Mouse (Mus musculus) heart, adult 2 months (tissue): ENCODE measurements around the gene Ctbp2. TPM values are rescaled to one million over a fixed set of nuclear protein-coding genes. Genes with fewer than 3 reads are reported as not detected.

Experiments
- DNase-seq, 2 experiments: peaks; one replicate each; pipeline ENCODE4 v3.0.0; 2021
- H3K27ac ChIP-seq: fragments of 200-600 bp; 2 replicates; pipeline ENCODE4 v1.8.1; 2022
- H3K27me3 ChIP-seq: fragments of 200-500 bp; 2 replicates; pipeline ENCODE4 v1.6.1; 2012; ENCODE audit warnings: mild to moderate bottlenecking, low read length, inconsistent platforms, mixed read lengths; ENCODE audit not compliant: control insufficient read depth, insufficient read depth
- H3K36me3 ChIP-seq: fragments of 200-500 bp; 2 replicates; pipeline ENCODE4 v1.6.1; 2012; ENCODE audit warnings: low read length, inconsistent platforms; ENCODE audit not compliant: control insufficient read depth, insufficient read depth
- H3K4me1 ChIP-seq: fragments of 200-500 bp; 2 replicates; pipeline ENCODE4 v1.6.1; 2011; ENCODE audit warnings: low read length; ENCODE audit not compliant: control insufficient read depth, insufficient read depth
- H3K4me3 ChIP-seq: fragments of 200-600 bp; 2 replicates; pipeline ENCODE4 v1.8.1; 2022
- H3K79me2 ChIP-seq: fragments of 200-500 bp; replicated peaks from 2 replicates; pipeline ENCODE4 v1.6.1; 2012; ENCODE audit warnings: mild to moderate bottlenecking, inconsistent platforms, low read length, moderate library complexity, mixed read lengths; ENCODE audit not compliant: control insufficient read depth, insufficient read depth
- H3K9ac ChIP-seq: fragments of 200-500 bp; 2 replicates; pipeline ENCODE4 v1.6.1; 2012; ENCODE audit warnings: low read depth, mild to moderate bottlenecking, control low read depth, inconsistent platforms, low read length, mixed read lengths
- CTCF ChIP-seq: fragments of 200-600 bp; IDR thresholded peaks from 2 replicates; pipeline ENCODE4 v1.8.1; 2022; ENCODE audit warnings: antibody characterized with exemption, mild to moderate bottlenecking, moderate library complexity
- EP300 ChIP-seq: fragments of 200-500 bp; IDR thresholded peaks from 2 replicates; pipeline ENCODE4 v1.6.1; 2011; ENCODE audit warnings: low read depth, low read length, control low read depth; ENCODE audit not compliant: insufficient read depth
- POLR2A ChIP-seq: fragments of 200-500 bp; IDR thresholded peaks from 2 replicates; pipeline ENCODE4 v1.6.1; 2011; ENCODE audit warnings: mild to moderate bottlenecking, low read depth, low read length, control low read depth; ENCODE audit not compliant: insufficient read depth
- WGBS: fragments of 180-500 bp; shearing (Covaris S2); methylation state at CpG from one replicate; pipeline ENCODE4 v1.1.7; 2018; 5-methylcytosine and 5-hydroxymethylcytosine counted together
- intact Hi-C: fragments of 180-260 bp; cut with DNase I; formaldehyde crosslinking; loops from one replicate; pipeline ENCODE4 v1.15.1; 2025
- polyA plus RNA-seq: library from polyadenylated mRNA; depleted of rRNA; stranded (reverse); fragments of >200 nt; gene quantifications from 2 replicates; pipeline ENCODE4 v1.2.3, GENCODE M21; 2012
- total RNA-seq, 2 experiments: library from RNA; stranded (reverse); gene quantifications; 2 replicates each; pipeline ENCODE4 v1.2.3; 2021

Gene Ctbp2
- total and polyA plus RNA-seq, 3 experiments: 22.8 to 28.3 (median 28.1) TPM

- DNase-seq: no peak
- 74% methylated on average over 5 of the region's 5 CpGs for WGBS
- no peak overlapping the region for H3K4me3 ChIP-seq
- intact Hi-C loops: loop anchor here (1.0 kb wide), 1 partner anchor 101 kb away; no protein-coding TSS in a partner anchor
- H3K79me2 ChIP-seq: no peaks in the 10 kb centered on the region
- H3K4me1 ChIP-seq: no peaks in the 10 kb centered on the region
- H3K27ac ChIP-seq: no peak overlapping the region
- H3K9ac ChIP-seq: no peak overlapping the region
- TF ChIP-seq EP300 (no peak), CTCF (peak; percentile 77)
- no peaks in the 10 kb centered on the region for H3K27me3 ChIP-seq
- H3K36me3 ChIP-seq: no peaks in the 10 kb centered on the region
Observed at GRCm38 (mm10) chr7:133133552-133133951, 9.4 kb upstream of the Ctbp2 start.

GRCm38 (mm10) chr7:133132702-133133101 is 8.5 kb upstream of the Ctbp2 start:
- TF ChIP-seq CTCF: no peak
- TF ChIP-seq POLR2A: no peak
- TF ChIP-seq EP300: no peak
- Histone ChIP-seq H3K4me1 (no peaks in the 10 kb centered on the region), H3K79me2 (no peaks in the 10 kb centered on the region), H3K36me3 (no peaks in the 10 kb centered on the region), H3K27me3 (no peaks in the 10 kb centered on the region), H3K4me3 (no peak overlapping the region), H3K9ac (no peak overlapping the region), H3K27ac (no peak overlapping the region)
- DNase-seq: no peak
- intact Hi-C loops: loop anchor here (1.0 kb wide), 1 partner anchor 100 kb away; no protein-coding TSS in a partner anchor
- WGBS: 97% methylated on average over 5 of the region's 5 CpGs

GRCm38 (mm10) chr7:133124701-133125485 is 739 bp upstream of the Ctbp2 start:
- peak overlapping the region; percentile 87 for H3K4me3 ChIP-seq
- H3K79me2 ChIP-seq: 0 out of 2 replicates have a peak, but pooled peaks cover 4% of the 10 kb centered on the region
- WGBS: 51% methylated on average over 34 of the region's 34 CpGs
- no peaks in the 10 kb centered on the region for H3K27me3 ChIP-seq
- peak overlapping the region; percentile 97 for H3K27ac ChIP-seq
- peak overlapping the region; percentile 76 for H3K9ac ChIP-seq
- H3K36me3 ChIP-seq: no peaks in the 10 kb centered on the region
- intact Hi-C loops: loop anchor here (2.0 to 10.0 kb wide), 5 partner anchors 38 to 510 kb away; partner anchors contain the start of genes Abraxas2, Edrf1, Eef1akmt2 and Zranb1
- no peak for DNase-seq
- TF ChIP-seq POLR2A: no peak
- TF ChIP-seq EP300: no peak
- no peak for TF ChIP-seq CTCF
- peaks cover 5% of the 10 kb centered on the region for H3K4me1 ChIP-seq

GRCm38 (mm10) chr7:133123244-133123998 is 733 bp downstream of the Ctbp2 start, which contains the start of gene Fgfr2:
Gene Fgfr2, minus strand, starts transcription at chr7:133123350.
- peak within 1 kb of the TSS; percentile 87 for H3K4me3 ChIP-seq
- peak within 1 kb of the TSS; percentile 82 for H3K9ac ChIP-seq
- DNase-seq: peak; percentile 83 to 84
- H3K79me2 ChIP-seq: peaks cover 4% of the 10 kb centered on the region; the same call in 1 of the 2 replicates
- under 1% methylated on average over 45 of the region's 53 CpGs for WGBS
- no peaks in the 10 kb centered on the region for H3K36me3 ChIP-seq
- H3K27me3 ChIP-seq: no peaks in the 10 kb centered on the region
- intact Hi-C loops: loop anchor here (2.0 to 10.0 kb wide), 5 partner anchors 36 to 511 kb away; partner anchors contain the start of genes Abraxas2, Edrf1, Eef1akmt2 and Zranb1
- no peak for TF ChIP-seq CTCF
- TF ChIP-seq POLR2A: peak; percentile 69; the same call in 1 of the 2 replicates
- TF ChIP-seq EP300: 0 out of 2 replicates have a peak, but pooled peaks have one; percentile 21
- H3K27ac ChIP-seq: peak within 1 kb of the TSS; percentile 97
- peaks cover 5% of the 10 kb centered on the region for H3K4me1 ChIP-seq

GRCm38 (mm10) chr7:133122379-133123243 is 1.5 kb downstream of the Ctbp2 start:
- Histone ChIP-seq H3K27ac (peak overlapping the region; percentile 97), H3K36me3 (no peaks in the 10 kb centered on the region), H3K79me2 (peaks cover 4% of the 10 kb centered on the region; the same call in 1 of the 2 replicates), H3K27me3 (no peaks in the 10 kb centered on the region), H3K9ac (peak overlapping the region; percentile 82), H3K4me1 (peaks cover 7% of the 10 kb centered on the region), H3K4me3 (peak overlapping the region; percentile 87)
- TF ChIP-seq CTCF: peak; percentile 7; the same call in 1 of the 2 replicates
- TF ChIP-seq POLR2A: no peak
- no peak for TF ChIP-seq EP300
- peak in 1 of 2 experiments; percentile 83 for DNase-seq
- intact Hi-C loops: loop anchor here (2.0 to 10.0 kb wide), 5 partner anchors 35 to 512 kb away; partner anchors contain the start of genes Abraxas2, Edrf1, Eef1akmt2 and Zranb1
- WGBS: under 1% methylated on average over 96 of the region's 102 CpGs
